Comparison of ENCODE assay signal across 8 mouse cellular contexts in genomic region chr9:57589224-57590126, GRCm38 (mm10). TPM values are rescaled to one million over a fixed set of nuclear protein-coding genes. Genes with fewer than 3 reads are reported as not detected.
A peak's percentile ranks its signal among the peaks of the same experiment; 100 is the strongest.
DNase-seq lines count a peak whose midpoint lies in the region; ATAC-seq lines count a peak whose summit lies in the region.

Ulk3 (plus strand) TSS chr9:57589452.

- under 1% methylated on average over 58 of the region's 58 CpGs for WGBS in hindbrain, embryonic 14.5 days
- 1% methylated on average over 55 of the region's 58 CpGs for WGBS in macrophage (ENCODE audit: missing documents)

- H3K27me3 ChIP-seq in hindbrain, embryonic 14.5 days (ENCODE audit: control insufficient read depth, insufficient read depth, low read length) = no peaks in the 10 kb centered on the region

- H3K9me3 ChIP-seq in hindbrain, embryonic 14.5 days (ENCODE audit: control insufficient read depth, low read length) = no peaks in the 10 kb centered on the region

- no peaks in the 10 kb centered on the region for H3K79me2 ChIP-seq in macrophage (ENCODE audit: inconsistent target)

- peak within 1 kb of the TSS; percentile 69 for H3K27ac ChIP-seq in hindbrain, embryonic 14.5 days
- H3K27ac ChIP-seq in macrophage = no peak within 1 kb of the TSS

- peak within 1 kb of the TSS; percentile 88 for H3K4me2 ChIP-seq in hindbrain, embryonic 14.5 days (replicated peaks)

- H3K9ac ChIP-seq in hindbrain, embryonic 14.5 days = peak within 1 kb of the TSS; percentile 79

- H3K36me3 ChIP-seq in hindbrain, embryonic 14.5 days (replicated peaks; ENCODE audit: control insufficient read depth, insufficient read depth) = peaks cover 54% of the 10 kb centered on the region
- peaks cover 51% of the 10 kb centered on the region for H3K36me3 ChIP-seq in macrophage (ENCODE audit: inconsistent target)

- H3K4me1 ChIP-seq in hindbrain, embryonic 14.5 days (replicated peaks; ENCODE audit: control insufficient read depth, insufficient read depth, low read length) = peaks cover 8% of the 10 kb centered on the region

- peak; percentile 77 for DNase-seq in T-cell, adult 2 months (ENCODE audit: low spot score)
- peak; percentile 82 to 85 for DNase-seq in cerebellum, postnatal 25 days
- peak; percentile 75 to 77 for DNase-seq in frontal cortex, postnatal 36 days (ENCODE audit: low spot score in 2 of 2)
- DNase-seq in hindbrain, embryonic 14.5 days (ENCODE audit: low spot score) = peak; percentile 65
- DNase-seq in left cerebral cortex, adult 18-20 months (ENCODE audit: low spot score in 2 of 2) = peak; percentile 61 to 83
- peak; percentile 60 for DNase-seq in retina, postnatal 7 days (ENCODE audit: low read depth, low spot score)
- peak; percentile 75 to 84 for DNase-seq in urinary bladder, adult 18-20 months (ENCODE audit: low spot score in 2 of 2)

- peak; percentile 79 for ATAC-seq in hindbrain, embryonic 14.5 days (ENCODE audit: low FRiP score)

- H3K4me3 ChIP-seq in hindbrain, embryonic 14.5 days (replicated peaks; ENCODE audit: low read length) = peak within 1 kb of the TSS; percentile 55
- H3K4me3 ChIP-seq in macrophage (ENCODE audit: inconsistent target) = peak within 1 kb of the TSS; percentile 39

RNA-seq across cellular contexts. Expression of gene Ulk3, which starts in this region (rescaled TPM):
- polyA plus RNA-seq in hindbrain, embryonic 14.5 days (2014; fragmentation: Nextera tagmentation; extraction: Ambion mirVana) = 18.7 and 19.4 TPM in 2 replicates
- total RNA-seq in left cerebral cortex, adult 18-20 months (2021) = 10 to 100 TPM; 28.9 to 33.5 TPM
- 100 to 1,000 TPM in 7 of 26 experiments, 10 to 100 TPM in 19; 19.9 to 114 (median 65.5) TPM for total RNA-seq in macrophage (2018; cell fraction: chromatin; rRNA removed)
- total RNA-seq in macrophage (2018; cell fraction: cytosol; rRNA removed) = 10 to 100 TPM in 7 of 26 experiments, 1 to 10 TPM in 19; 5.4 to 12.8 (median 8.9) TPM
- 10 to 100 TPM; 10.9 to 71.5 (median 34.3) TPM for total RNA-seq in macrophage (2018; cell fraction: nucleus; rRNA removed)
- polyA plus RNA-seq in macrophage (2018) = 6.1 to 12.5 TPM (median 6.5 TPM) in 3 replicates
